Mouse (Mus musculus) ES-Bruce4 (cell line): Measurements from ENCODE around the gene Tmem41b. TPM values are rescaled to one million over a fixed set of nuclear protein-coding genes. Genes with fewer than 3 reads are reported as not detected.
A peak's percentile ranks its signal among the peaks of the same experiment; 100 is the strongest.
"Not testable (repeated sequence)": the region's sequence is repeated elsewhere in the genome, so short reads cannot be mapped to it uniquely, and the experiment has no call there.

Source experiments
- H3K27ac ChIP-seq: 2 replicates; pipeline ENCODE4 v1.5.1; 2012; ENCODE audit warnings: low read length, inconsistent platforms; ENCODE audit not compliant: insufficient read depth
- H3K27me3 ChIP-seq: 2 replicates; pipeline ENCODE4 v1.6.1; 2012; ENCODE audit warnings: mild to moderate bottlenecking, low read length, inconsistent platforms; ENCODE audit not compliant: control insufficient read depth, poor library complexity, insufficient read depth, severe bottlenecking
- H3K36me3 ChIP-seq: 2 replicates; pipeline ENCODE4 v1.6.1; 2012; ENCODE audit warnings: inconsistent platforms, mild to moderate bottlenecking, low read length, moderate library complexity; ENCODE audit not compliant: control insufficient read depth, poor library complexity, insufficient read depth, severe bottlenecking
- H3K4me1 ChIP-seq: one replicate; pipeline ENCODE4 v1.8.1; 2011; ENCODE audit warnings: low read length; ENCODE audit not compliant: control insufficient read depth, insufficient read depth
- H3K4me3 ChIP-seq: 2 replicates; pipeline ENCODE4 v1.5.1; 2011; ENCODE audit warnings: low read depth, mild to moderate bottlenecking, low read length
- H3K9ac ChIP-seq: 2 replicates; pipeline ENCODE4 v1.6.1; 2012; ENCODE audit warnings: low read depth, mild to moderate bottlenecking, inconsistent platforms; ENCODE audit not compliant: poor library complexity, severe bottlenecking
- H3K9me3 ChIP-seq: replicated peaks from 2 replicates; pipeline ENCODE4 v1.6.1; 2012; ENCODE audit warnings: mild to moderate bottlenecking, low read length, inconsistent platforms; ENCODE audit not compliant: control insufficient read depth, poor library complexity, insufficient read depth, severe bottlenecking
- CTCF ChIP-seq: IDR thresholded peaks from one replicate; pipeline ENCODE4 v1.8.1; 2011; ENCODE audit warnings: low read depth, low read length
- EP300 ChIP-seq: IDR thresholded peaks from 2 replicates; pipeline ENCODE4 v1.6.1; 2011; ENCODE audit warnings: low read depth, low read length; ENCODE audit not compliant: insufficient read depth
- POLR2A ChIP-seq: IDR thresholded peaks from one replicate; pipeline ENCODE4 v1.8.1; 2011; ENCODE audit warnings: low read length; ENCODE audit not compliant: insufficient read depth
- polyA plus RNA-seq: library from polyadenylated mRNA; stranded (reverse); fragments of >200 nt; gene quantifications from 2 replicates; pipeline ENCODE4 v1.2.4, GENCODE M21; 2011; ENCODE audit warnings: low read depth; ENCODE audit not compliant: missing spikeins, insufficient read depth, insufficient read length

The Tmem41b gene
- polyA plus RNA-seq, 1 experiment: 60.9 TPM

- H3K27me3 ChIP-seq: no peaks in the 10 kb centered on the region
- H3K4me3 ChIP-seq: peak overlapping the region; percentile 95
- TF ChIP-seq POLR2A (peak; percentile 57), EP300 (0 out of 2 replicates have a peak, but pooled peaks have one; percentile 43), CTCF (no peak)
- H3K9me3 ChIP-seq: no peaks in the 10 kb centered on the region
- H3K9ac ChIP-seq: peak overlapping the region; percentile 77
- H3K27ac ChIP-seq: 0 out of 2 replicates have a peak overlapping the region, but pooled peaks have one; percentile 23
- H3K4me1 ChIP-seq: no peaks in the 10 kb centered on the region
- peaks cover 8% of the 10 kb centered on the region; the same call in 1 of the 2 replicates for H3K36me3 ChIP-seq
Observed at GRCm38 (mm10) chr7:109986133-109986669, 528 bp downstream of the Tmem41b start.

DNA sequence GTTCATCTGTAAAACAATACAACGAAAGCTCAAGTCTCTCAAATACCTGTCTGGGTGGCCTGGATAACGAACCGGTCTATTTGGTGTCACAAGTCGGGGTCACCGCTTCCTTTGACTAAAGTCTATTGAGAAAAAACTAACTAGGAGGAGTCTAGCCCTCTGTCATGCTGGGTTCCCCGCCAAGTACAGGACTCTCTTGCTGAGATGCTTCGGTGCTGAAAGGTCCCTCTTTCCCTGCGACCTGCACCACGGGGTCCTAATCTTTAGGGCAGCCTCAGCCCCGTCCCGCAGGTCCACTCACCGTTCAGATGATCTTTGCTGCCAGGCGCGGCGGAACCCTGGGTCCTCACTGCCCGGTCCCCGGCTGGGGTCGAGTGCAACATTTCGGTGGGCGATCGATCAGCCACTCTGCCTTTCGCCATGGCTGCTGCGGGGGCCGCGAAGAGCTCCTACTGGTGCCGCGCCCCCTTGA, 1.0 kb downstream of the Tmem41b start:
- H3K9ac ChIP-seq: peak overlapping the region; percentile 77
- H3K36me3 ChIP-seq: peaks cover 9% of the 10 kb centered on the region
- H3K27ac ChIP-seq: peak overlapping the region; percentile 16
- H3K4me1 ChIP-seq: no peaks in the 10 kb centered on the region
- H3K27me3 ChIP-seq: no peaks in the 10 kb centered on the region
- H3K9me3 ChIP-seq: no peaks in the 10 kb centered on the region
- no peak for TF ChIP-seq EP300
- no peak for TF ChIP-seq POLR2A
- no peak for TF ChIP-seq CTCF
- peak overlapping the region; percentile 95 for H3K4me3 ChIP-seq

DNA sequence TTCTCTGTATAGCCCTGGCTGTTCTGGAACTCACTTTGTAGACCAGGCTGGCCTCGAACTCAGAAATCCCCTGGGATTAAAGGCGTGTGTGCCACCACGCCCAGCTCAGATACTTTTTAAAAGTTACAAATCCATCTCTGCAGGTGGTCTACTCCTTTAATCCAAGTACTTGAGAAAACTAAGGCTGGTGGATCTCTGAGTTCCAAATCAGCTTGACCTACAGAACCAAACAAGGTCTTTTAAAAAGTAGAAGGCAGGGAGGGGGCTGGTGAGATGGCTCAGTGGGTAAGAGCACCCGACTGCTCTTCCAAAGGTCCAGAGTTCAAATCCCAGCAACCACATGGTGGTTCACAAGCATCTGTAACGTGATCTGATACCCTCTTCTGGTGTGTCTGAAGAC, 2.1 kb downstream of the Tmem41b start:
- H3K36me3 ChIP-seq: peaks cover 16% of the 10 kb centered on the region
- not testable (repeated sequence) for H3K27ac ChIP-seq, H3K4me1 ChIP-seq, H3K4me3 ChIP-seq, H3K9me3 ChIP-seq, H3K9ac ChIP-seq, H3K27me3 ChIP-seq

DNA sequence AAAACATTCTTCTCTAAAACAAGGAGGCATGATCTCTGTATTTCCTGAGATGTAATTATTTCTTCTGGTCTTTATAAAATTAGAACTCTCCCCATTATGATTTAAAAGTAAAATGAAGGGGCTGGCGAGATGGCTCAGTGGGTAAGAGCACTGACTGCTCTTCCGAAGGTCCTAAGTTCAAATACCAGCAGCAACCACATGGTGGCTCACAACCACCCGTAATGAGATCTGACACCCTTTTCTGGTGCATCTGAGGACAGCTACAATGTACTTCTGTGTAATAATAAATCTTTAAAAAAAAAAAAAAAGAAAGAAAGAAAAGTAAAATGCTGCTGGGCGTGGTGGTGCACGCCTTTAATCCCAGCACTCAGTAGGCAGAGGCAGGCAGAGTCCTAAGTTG, 9.6 kb downstream of the Tmem41b start:
- not testable (repeated sequence) for H3K27me3 ChIP-seq, H3K4me1 ChIP-seq, H3K4me3 ChIP-seq, H3K9me3 ChIP-seq, H3K27ac ChIP-seq, H3K9ac ChIP-seq
- H3K36me3 ChIP-seq: peaks cover 32% of the 10 kb centered on the region

DNA sequence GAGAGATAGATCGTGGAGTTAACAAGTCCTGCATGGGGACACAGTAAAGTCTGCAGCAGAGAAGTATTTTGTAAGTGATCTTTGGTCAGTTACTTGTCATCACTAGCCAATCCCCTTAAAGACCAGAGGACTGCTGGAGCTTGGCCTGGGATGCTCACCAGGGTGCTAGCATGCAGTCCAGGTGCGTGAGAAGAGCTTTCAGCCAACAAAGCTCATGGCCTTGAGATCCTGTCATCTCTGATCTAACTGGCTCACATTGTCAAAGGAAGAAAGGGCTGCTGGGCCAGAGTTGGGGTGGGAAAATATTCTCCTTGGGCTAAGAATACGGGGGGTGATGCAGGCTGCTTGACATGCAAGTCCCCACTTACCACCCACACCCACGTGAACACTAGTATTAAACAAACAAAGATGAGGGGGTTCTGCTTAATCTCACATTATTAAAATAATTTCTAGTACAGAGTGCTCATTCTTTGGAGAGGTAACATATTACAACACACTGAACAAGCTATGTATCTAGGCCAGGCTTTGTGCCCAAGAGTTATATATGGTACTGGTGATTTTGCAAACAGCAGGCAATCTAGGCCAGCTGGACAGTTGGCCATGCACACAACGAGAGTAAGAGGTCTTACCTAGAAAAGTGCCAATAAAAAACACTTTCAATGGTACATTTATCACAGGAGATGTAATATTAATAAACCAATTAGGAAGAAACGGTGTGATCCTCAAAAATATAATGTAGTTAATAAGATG, 10.6 kb downstream of the Tmem41b start:
- TF ChIP-seq POLR2A (no peak), CTCF (no peak), EP300 (no peak)
- H3K4me3 ChIP-seq: no peak overlapping the region
- H3K4me1 ChIP-seq: no peaks in the 10 kb centered on the region
- H3K36me3 ChIP-seq: peaks cover 30% of the 10 kb centered on the region
- no peaks in the 10 kb centered on the region for H3K27me3 ChIP-seq
- H3K9ac ChIP-seq: no peak overlapping the region
- H3K27ac ChIP-seq: no peak overlapping the region
- no peaks in the 10 kb centered on the region for H3K9me3 ChIP-seq

DNA sequence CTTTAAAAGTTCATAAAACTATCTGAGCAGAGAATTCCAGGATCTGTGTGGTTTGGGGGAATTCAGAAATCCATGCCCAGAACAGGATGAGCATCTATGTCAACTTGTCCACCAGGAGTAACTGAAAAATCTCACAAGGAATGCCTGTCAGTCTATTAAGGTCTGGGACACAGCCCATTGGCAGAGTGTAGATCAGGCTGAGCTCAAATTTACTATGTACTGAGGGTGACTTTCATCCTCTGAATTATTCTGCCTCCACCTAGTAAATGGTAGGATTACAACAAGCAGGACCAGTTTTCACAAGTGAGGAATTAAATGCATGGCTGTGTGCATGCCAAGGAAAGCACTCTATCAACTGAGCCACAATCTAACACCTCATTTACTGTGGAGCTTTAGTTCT, 17.2 kb downstream of the Tmem41b start:
- TF ChIP-seq CTCF (no peak), EP300 (no peak), POLR2A (no peak)
- H3K27ac ChIP-seq: no peak overlapping the region
- no peaks in the 10 kb centered on the region for H3K27me3 ChIP-seq
- H3K9me3 ChIP-seq: 0 out of 2 replicates have a peak, but pooled peaks cover 3% of the 10 kb centered on the region
- no peaks in the 10 kb centered on the region for H3K4me1 ChIP-seq
- no peak overlapping the region for H3K9ac ChIP-seq
- H3K4me3 ChIP-seq: no peak overlapping the region
- peaks cover 3% of the 10 kb centered on the region for H3K36me3 ChIP-seq
